Mouse (Mus musculus) spleen, adult 18-20 months (tissue): ENCODE measurements around the gene Wdr25.
A peak's percentile ranks its signal among the peaks of the same experiment; 100 is the strongest.

Experiments
- DNase-seq, 2 experiments: peaks; one replicate each; pipeline ENCODE4 v3.0.0; 2022; ENCODE audit warnings: mixed read lengths in 2 of 2

The Wdr25 gene

GRCm38 (mm10) chr12:108901346-108901745 is 7.9 kb downstream of the Wdr25 start:
- no peak for DNase-seq

GRCm38 (mm10) chr12:108902940-108903339 is 9.5 kb downstream of the Wdr25 start:
- DNase-seq = peak; percentile 17 to 41

DNA sequence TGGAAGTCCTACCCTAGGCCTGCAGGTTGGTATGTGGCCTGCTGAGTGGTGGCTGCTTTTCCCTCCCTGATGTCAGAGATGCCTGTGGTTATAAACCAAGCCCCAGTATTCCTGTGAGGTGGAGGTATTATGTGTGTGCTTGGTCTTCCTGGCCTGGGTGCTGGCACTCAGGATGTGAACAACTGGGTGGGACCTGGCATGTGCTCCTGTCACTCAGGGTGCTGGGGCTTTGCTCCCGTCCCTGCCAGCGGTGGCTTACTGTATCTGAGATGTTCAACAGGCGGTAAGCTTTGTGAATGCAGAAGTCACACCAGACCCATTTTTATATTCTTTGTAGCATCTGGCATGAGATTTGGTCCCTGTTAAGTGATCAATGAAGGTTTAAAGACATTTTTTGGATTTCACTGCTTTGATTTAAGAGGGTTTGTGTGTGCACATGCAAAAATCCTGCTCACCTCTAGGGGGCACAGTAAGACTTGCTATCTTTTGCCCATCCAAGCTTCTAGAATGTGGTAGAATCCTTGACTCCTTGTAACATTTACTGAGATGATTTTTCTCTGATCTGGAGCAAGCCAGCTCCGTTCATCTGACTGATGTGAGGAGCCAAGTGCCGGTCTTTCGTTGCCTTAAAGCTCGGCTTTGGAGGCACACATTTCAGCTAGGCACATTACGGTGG is 10.3 kb downstream of the Wdr25 start:
- DNase-seq = peak in 1 of 2 experiments; percentile 27

- DNase-seq = no peak
These were observed 10.8 kb downstream of the Wdr25 start for GRCm38 (mm10) chr12:108904276-108904653.

GRCm38 (mm10) chr12:108905620-108906302 is 12.3 kb downstream of the Wdr25 start:
- DNase-seq = no peak

GRCm38 (mm10) chr12:108906398-108906797 is 13.0 kb downstream of the Wdr25 start:
- DNase-seq = no peak

DNA sequence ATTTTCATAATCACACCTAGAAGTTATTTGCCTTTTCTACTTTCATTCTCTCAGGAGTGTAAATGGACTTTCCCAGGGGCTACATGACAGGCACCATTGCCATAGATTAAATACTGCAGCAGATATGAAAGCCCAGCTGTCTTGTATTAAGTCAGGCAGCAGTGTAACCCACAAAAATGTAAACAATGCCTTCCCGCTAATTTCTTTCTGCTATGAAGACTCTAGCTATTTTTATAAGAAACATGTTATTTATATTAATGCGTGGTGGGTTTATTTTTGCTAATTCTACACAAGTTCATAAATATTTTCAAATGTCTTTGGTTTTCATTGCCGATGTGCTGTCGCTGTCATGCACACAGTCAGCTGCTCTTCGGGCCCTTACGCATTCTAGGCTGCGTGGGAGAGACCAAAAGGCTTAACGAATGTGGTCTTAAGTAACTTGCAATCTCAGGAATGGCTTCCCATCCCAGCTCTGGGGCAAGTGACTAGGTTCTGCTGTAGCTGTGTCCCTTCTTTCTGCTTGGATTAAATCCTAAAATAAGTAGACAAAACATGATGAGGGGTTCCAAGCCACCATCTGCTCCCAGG is 16.5 kb downstream of the Wdr25 start:
- DNase-seq = no peak

- no peak for DNase-seq
These were observed 19.0 kb downstream of the Wdr25 start for GRCm38 (mm10) chr12:108912442-108912841.

GRCm38 (mm10) chr12:108914198-108914597 is 20.8 kb downstream of the Wdr25 start:
- DNase-seq = no peak

- no peak for DNase-seq
These were observed 21.4 kb downstream of the Wdr25 start for GRCm38 (mm10) chr12:108914709-108915340.

GRCm38 (mm10) chr12:108915893-108916292 is 22.5 kb downstream of the Wdr25 start:
- DNase-seq = no peak

DNA sequence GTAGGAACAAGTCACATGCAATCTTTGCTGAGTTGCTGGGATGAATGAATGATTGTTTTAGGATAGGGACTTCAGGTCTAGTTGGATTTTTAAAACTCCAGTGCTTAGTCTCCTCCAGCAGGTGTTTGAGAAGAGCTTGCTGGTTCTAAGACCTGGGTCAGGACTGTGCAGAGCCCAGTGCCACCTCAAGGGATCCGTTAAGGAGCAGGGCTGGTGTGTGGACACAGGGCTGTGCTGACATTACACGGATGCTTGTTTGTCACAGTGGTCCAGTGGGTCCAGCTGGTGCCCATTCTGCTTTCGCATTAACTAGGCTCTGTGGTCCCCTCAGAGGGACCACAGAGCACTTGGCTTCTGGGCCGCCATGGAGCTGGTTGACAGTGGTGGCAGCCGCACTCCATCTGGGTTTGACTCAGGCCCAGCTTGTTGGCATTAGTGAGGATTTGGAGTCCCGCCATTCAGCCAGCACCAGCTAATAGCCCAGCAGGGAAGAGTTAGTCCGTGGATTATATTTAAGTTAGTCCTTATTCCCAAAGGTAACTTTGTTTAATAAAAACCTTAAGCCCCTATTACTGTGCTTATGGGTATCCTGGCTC is 23.1 kb downstream of the Wdr25 start:
- no peak for DNase-seq

DNA sequence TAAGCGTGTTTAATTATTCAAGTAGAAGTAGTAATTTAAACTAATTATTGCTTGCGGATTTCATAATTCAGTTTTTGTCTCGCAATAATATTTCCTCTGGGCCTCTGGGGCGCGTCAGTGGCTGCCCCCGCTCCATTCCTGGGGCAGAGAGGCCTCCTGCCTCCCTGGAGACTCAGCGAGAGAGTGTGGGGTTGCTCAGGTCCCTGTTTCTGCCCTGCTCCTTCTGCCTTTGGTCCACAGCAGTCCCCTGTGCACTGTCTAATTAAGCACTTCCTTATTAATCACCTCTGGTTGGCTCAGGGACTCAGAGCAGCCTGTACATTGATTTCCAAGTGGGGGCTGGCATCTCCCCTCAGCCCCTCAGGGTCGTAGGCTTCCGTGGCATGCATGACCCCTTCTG is 24.1 kb downstream of the Wdr25 start:
- DNase-seq = no peak

DNA sequence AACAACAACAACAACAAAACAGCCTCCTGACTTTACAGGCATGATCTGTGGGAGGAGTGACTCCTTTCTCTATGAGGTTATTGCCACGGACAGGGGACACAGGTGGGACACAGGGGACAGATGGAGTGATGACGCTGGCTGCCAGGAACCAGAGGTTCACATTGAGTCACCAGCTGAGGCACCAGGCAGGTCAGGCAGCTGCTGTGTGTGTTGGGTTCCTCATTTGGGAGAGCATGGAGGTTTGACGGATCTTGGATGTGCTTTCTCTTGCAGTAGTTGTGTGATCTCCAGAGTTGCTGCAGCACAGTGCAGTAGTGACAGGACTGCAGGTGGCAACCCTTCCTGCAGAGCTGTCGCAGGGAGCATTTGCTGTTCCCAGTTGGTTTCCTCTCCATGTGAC is 25.3 kb downstream of the Wdr25 start:
- DNase-seq = no peak

GRCm38 (mm10) chr12:108926606-108927111 is 33.2 kb downstream of the Wdr25 start:
- no peak for DNase-seq

- DNase-seq = no peak
These were observed 34.8 kb downstream of the Wdr25 start for GRCm38 (mm10) chr12:108928249-108928648.

DNA sequence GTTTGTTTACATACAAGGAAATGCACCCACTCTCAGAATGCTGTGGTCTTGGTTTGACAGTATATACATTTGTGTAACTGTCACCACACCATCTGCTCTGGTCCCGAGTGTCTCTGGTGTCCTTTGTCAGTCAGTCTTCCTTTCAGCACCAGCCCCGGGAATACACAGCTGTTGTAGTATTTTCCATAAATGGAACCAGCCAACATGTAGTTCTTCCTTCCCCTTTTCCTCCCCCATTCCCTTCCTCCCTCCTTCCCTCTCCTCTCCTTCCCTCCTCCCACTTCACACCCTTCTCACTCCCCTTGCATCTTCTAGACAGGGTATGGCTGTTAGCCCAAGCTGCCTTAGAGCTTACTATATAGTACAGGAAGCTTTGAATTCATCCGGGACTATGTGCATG is 36.0 kb downstream of the Wdr25 start:
- DNase-seq = no peak

GRCm38 (mm10) chr12:108931341-108932053 is 38.1 kb downstream of the Wdr25 start:
- DNase-seq = no peak

- DNase-seq = no peak
These were observed 38.7 kb downstream of the Wdr25 start for GRCm38 (mm10) chr12:108932113-108932512.

DNA sequence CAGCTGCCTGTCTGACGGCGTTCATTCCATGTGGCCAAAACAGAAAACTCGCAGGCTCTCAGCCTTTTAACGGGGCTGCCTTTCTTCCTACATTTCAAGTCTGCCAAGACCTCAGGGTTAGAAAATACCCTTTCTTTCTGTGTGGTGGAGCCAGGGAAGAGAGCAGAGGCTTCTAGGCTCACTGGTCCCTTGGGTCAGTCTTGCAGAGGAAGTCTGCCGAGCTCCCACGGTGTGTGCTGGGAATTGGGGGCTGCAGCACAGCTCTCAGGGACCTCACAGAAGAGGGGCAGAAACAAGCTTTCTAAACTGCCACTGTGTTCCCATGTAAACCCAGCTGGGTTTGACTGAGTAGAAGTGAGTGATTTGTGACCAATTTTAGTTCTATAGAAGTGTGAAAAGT is 40.8 kb downstream of the Wdr25 start:
- no peak for DNase-seq

DNA sequence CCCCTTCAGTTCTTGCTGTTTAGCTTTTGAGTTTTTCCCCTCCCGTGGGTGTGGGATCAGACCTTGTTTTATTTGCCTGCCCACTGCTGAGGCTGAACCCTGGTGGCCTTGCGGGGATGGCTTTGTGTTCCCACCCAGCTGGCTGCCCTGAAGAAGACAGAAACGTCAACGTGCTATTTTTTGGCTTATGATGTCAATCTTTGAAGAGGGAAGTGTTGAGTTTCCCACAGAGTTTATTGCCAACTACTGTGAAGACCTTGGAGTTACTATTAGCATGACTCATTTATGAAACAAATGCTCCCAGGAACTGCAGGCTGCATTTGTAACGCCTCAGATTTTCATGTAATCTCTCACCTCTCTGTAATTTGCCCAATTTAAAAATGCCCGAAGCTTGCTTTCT is 43.4 kb downstream of the Wdr25 start:
- DNase-seq = no peak

DNA sequence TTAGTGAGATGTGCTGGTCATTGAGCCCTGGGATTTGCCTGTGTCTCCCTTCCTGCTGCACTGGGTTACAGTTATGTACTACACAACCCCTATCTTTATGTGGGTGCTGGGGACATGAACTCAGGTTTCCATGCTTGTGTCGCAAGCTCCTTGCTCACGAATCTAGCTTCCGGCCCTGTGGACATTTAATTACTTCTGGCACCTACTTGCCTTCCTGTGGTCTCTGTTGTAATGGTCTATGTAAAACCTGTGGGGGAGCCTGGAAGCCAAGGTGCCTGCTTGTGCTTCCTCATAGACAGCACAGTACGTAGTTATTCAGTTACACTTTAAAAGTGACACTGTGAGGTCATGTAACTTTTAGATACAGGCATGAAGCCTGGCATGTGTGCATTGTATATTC is 44.1 kb downstream of the Wdr25 start:
- DNase-seq = no peak

DNA sequence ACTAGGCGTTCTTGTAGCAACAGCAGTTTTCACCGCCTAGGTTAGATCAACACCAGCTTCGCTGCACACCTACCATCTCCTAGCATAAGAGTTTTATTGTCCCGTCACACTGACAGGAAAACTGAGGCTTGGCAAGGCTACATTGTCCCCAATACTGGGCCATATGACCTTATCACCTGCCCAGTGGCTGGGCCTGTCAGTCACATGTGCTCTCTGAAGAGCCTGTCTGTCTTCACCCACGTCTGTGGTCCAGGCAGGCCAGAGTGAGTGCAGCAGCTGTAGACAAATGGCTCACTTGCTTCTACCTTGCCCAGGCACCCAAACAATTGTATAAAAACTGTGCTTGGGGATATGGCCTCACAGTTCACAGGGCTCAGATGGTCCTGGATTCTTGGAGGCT is 45.4 kb downstream of the Wdr25 start:
- no peak for DNase-seq
